Mouse (Mus musculus) heart, embryonic 13.5 days (tissue): Measurements from ENCODE around the gene Rnd1. TPM values are rescaled to one million over a fixed set of nuclear protein-coding genes. Genes with fewer than 3 reads are reported as not detected.
A peak's percentile ranks its signal among the peaks of the same experiment; 100 is the strongest.

Experiments
- ATAC-seq: fragments of 200-750 bp; cut with Nextera tagmentation; 2 replicates; pipeline ENCODE4 v1.8.0; 2017; ENCODE audit warnings: moderate TSS enrichment; ENCODE audit not compliant: insufficient number of reproducible peaks, low FRiP score, low TSS enrichment; ENCODE audit errors: extremely low read depth
- H3K27ac ChIP-seq: fragments of 300-500 bp; sonication (generic); replicated peaks from 2 replicates; pipeline ENCODE4 v1.5.1; 2015; ENCODE audit warnings: moderate library complexity, mild to moderate bottlenecking, inconsistent platforms
- H3K27me3 ChIP-seq: fragments of 300-500 bp; sonication (generic); replicated peaks from 2 replicates; pipeline ENCODE4 v1.6.1; 2015; ENCODE audit warnings: mild to moderate bottlenecking, inconsistent platforms
- H3K36me3 ChIP-seq: fragments of 300-500 bp; sonication (generic); 2 replicates; pipeline ENCODE4 v1.6.1; 2015; ENCODE audit warnings: mild to moderate bottlenecking, inconsistent platforms
- H3K4me1 ChIP-seq: fragments of 300-500 bp; sonication (generic); 2 replicates; pipeline ENCODE4 v1.6.1; 2015; ENCODE audit warnings: inconsistent platforms
- H3K4me2 ChIP-seq: fragments of 300-500 bp; sonication (generic); 2 replicates; pipeline ENCODE4 v1.6.1; 2015; ENCODE audit warnings: inconsistent platforms, mild to moderate bottlenecking, moderate library complexity
- H3K4me3 ChIP-seq: fragments of 300-500 bp; sonication (generic); 2 replicates; pipeline ENCODE4 v1.5.1; 2015; ENCODE audit warnings: moderate library complexity, mild to moderate bottlenecking, inconsistent platforms
- H3K9ac ChIP-seq: fragments of 300-500 bp; sonication (generic); 2 replicates; pipeline ENCODE4 v1.6.1; 2015; ENCODE audit warnings: inconsistent platforms, mild to moderate bottlenecking, moderate library complexity
- H3K9me3 ChIP-seq: fragments of 300-500 bp; sonication (generic); 2 replicates; pipeline ENCODE4 v1.6.1; 2016; ENCODE audit warnings: inconsistent platforms
- WGBS: fragments of 180-500 bp; shearing (Covaris S2); methylation state at CpG from one replicate; pipeline ENCODE4 v1.1.7; 2015; ENCODE audit warnings: mixed read lengths; 5-methylcytosine and 5-hydroxymethylcytosine counted together
- polyA plus RNA-seq: library from polyadenylated mRNA; unstranded; fragments of >200 nt; fragmentation: Nextera tagmentation; extraction: Ambion mirVana; gene quantifications from 2 replicates; pipeline ENCODE4 v1.2.1, GENCODE M21; 2015

Gene Rnd1
- 1.3 TPM in 2 replicates for polyA plus RNA-seq

DNA sequence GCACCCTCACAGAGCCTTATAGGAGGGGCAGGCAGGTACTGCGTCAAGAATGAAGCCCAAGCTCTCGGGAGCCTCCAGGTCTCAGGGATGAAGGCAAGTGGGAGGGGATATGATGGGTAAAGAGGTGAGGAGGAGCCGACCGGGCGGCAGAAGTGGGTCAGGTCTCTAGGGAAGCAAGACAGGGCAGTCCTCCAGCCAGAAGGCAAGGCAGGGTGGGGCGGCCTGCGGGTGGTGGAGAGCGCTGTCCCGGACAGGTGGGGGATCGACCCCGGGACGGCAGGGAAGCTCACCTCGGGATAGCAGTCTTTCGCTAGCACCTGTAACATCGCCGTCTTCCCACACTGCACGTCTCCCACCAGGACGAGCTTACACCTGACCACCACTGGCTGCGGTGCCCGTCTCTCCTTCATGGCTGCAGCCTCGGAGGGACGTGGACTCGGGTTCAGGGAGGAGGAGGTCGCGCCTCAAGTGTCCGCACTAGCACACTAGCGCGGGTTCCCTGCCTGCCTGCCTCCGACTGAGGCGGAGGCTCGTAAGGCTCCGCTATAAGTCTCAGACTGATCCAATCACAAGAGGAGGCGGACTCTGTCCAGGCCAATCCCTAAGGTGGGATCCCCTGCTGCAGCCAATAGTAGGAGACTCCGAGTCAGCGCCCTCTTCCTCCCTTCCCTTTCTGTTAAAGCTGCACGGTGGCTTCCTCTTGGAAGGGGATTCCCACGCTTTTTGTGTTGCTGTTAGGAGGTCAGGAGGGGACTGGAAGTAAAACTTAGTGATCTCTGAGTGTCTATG, at the start of gene Rnd1:
Gene Rnd1, minus strand, starts transcription at position 522 of the 789 bp plus-strand sequence.
- 1% methylated on average over 36 of the region's 37 CpGs for WGBS
- peaks cover 55% of the 10 kb centered on the region for H3K27me3 ChIP-seq
- peak within 1 kb of the TSS; percentile 52 for H3K4me3 ChIP-seq
- H3K4me2 ChIP-seq, result peak within 1 kb of the TSS; percentile 97
- H3K27ac ChIP-seq, result no peak within 1 kb of the TSS
- no peaks in the 10 kb centered on the region for H3K9me3 ChIP-seq
- no peaks in the 10 kb centered on the region for H3K36me3 ChIP-seq
- peak within 1 kb of the TSS; percentile 78 for H3K9ac ChIP-seq
- peak; percentile 84 for ATAC-seq
- H3K4me1 ChIP-seq, result peaks cover 40% of the 10 kb centered on the region

DNA sequence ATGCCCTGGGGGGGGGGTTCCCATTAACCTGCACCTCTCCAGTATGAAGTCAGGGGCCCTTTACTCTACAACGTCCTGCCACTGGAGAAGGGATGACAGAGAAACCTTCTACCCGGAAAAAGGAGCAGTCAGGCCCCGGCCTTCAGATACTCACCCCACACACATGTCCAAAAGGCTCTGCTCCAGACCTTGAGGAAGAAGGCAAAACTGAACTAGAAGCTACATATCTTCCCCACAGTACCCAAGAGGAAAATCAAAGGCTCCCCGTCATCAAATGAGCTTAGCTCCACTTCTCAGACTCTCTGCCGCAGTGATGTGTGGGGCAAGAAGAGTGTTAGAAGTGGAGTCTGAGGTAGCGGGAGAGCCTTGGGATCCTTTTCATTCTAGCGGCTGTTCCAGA, 49.5 kb upstream of the Rnd1 start:
- no peak for ATAC-seq
- Histone ChIP-seq H3K9me3 (no peaks in the 10 kb centered on the region), H3K4me1 (peaks cover 36% of the 10 kb centered on the region), H3K27ac (no peak overlapping the region), H3K4me2 (peak overlapping the region; percentile 94), H3K27me3 (peaks cover 50% of the 10 kb centered on the region), H3K4me3 (peak overlapping the region; percentile 66), H3K36me3 (no peaks in the 10 kb centered on the region), H3K9ac (peak overlapping the region; percentile 81)
- WGBS, result 46% methylated on average over 7 of the region's 7 CpGs

DNA sequence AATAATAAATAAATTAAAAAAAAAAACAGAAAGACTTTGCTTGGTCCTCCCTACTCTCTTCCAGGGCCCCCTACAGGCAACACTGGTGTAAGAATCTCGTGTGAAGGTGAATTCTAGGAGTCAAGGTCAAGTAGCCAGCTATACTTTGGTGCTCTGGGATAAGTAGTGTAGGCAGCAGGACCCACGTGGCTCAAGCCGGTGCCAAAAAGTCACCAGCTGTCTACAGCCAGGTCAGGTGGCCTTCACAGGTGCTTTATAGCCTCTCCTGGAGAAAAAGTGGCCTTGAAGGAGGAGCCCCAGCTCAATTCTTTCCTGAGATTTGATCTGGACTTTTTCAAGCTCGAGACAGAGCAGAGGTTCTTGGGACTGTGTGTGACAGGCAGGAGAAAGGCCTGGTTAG, 48.8 kb upstream of the Rnd1 start:
- Histone ChIP-seq H3K36me3 (no peaks in the 10 kb centered on the region), H3K4me2 (no peak overlapping the region), H3K4me3 (no peak overlapping the region), H3K9ac (no peak overlapping the region), H3K9me3 (no peaks in the 10 kb centered on the region), H3K4me1 (peaks cover 36% of the 10 kb centered on the region), H3K27me3 (peaks cover 56% of the 10 kb centered on the region), H3K27ac (no peak overlapping the region)
- WGBS, result 79% methylated on average over 4 of the region's 4 CpGs
- ATAC-seq, result no peak

DNA sequence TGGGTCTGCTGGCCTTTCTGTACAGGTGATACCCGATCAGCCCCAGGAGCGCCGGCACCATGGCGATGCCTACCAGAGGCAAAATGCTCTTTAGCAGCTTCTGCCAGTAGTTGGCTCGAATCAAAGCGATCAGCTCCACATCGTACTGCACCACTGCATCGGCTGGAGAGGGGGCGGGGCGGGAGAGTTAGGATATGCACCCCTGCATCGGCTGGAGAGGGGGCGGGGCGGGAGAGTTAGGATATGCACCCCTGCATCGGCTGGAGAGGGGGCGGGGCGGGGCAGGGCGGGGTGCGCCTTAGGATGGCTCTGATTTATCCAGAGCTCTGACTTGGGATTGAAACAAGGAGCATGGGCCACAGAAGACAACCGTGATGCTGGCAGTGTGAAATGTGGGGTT, 47.2 kb upstream of the Rnd1 start:
- peaks cover 64% of the 10 kb centered on the region for H3K27me3 ChIP-seq
- no peak overlapping the region for H3K4me3 ChIP-seq
- H3K9ac ChIP-seq, result no peak overlapping the region
- H3K4me2 ChIP-seq, result peak overlapping the region; percentile 21; the same call in 1 of the 2 replicates
- H3K27ac ChIP-seq, result no peak overlapping the region
- WGBS, result 27% methylated on average over 19 of the region's 19 CpGs
- H3K4me1 ChIP-seq, result peaks cover 36% of the 10 kb centered on the region
- ATAC-seq, result no peak
- H3K9me3 ChIP-seq, result no peaks in the 10 kb centered on the region
- no peaks in the 10 kb centered on the region for H3K36me3 ChIP-seq

DNA sequence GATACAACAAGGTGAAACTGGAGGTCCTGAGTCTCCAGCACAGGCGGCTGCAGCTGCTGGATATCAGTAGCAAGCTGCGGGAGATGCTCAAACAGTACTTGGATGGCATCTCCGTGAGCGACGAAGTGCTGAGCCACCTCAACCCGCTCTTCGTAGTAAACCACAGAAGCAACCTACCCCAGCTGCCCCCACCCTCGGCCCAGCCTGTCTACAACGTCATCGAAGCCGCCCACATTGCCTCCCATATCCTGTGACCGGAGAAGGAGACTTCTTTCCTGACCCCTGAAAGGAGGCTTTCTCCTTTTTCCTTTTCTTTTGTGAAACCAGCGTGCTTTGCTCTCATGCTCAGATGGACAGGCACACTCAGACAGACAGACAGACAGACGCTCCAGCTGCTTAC, 45.6 kb upstream of the Rnd1 start:
- ATAC-seq, result no peak
- H3K4me3 ChIP-seq, result no peak overlapping the region
- no peaks in the 10 kb centered on the region for H3K36me3 ChIP-seq
- 47% methylated on average over 14 of the region's 14 CpGs for WGBS
- H3K27ac ChIP-seq, result no peak overlapping the region
- H3K4me2 ChIP-seq, result peak overlapping the region; percentile 24
- H3K9me3 ChIP-seq, result no peaks in the 10 kb centered on the region
- peaks cover 64% of the 10 kb centered on the region for H3K27me3 ChIP-seq
- peaks cover 29% of the 10 kb centered on the region for H3K4me1 ChIP-seq
- no peak overlapping the region for H3K9ac ChIP-seq

DNA sequence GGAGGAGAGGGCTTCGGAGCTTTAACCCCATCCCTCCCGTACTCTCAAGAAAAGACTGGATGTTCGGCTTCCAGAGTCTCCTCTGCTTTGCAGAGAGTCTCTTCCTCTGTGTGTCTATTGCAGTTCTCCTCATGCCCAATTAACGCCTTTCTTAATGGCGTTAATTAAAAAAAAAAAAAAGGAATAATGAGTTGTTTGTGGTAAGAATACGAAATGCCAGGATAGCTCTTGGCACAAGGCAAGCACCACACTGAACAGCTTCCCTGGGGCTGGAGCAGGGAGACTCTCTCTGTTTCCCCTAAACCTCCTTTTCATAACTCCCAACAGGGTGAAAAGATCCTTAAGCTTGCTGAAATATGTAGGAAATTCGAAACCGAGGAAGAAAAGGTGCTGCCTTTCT, 44.9 kb upstream of the Rnd1 start:
- 69% methylated on average over 8 of the region's 8 CpGs for WGBS
- Histone ChIP-seq H3K4me1 (peaks cover 24% of the 10 kb centered on the region), H3K4me3 (no peak overlapping the region), H3K36me3 (no peaks in the 10 kb centered on the region), H3K27me3 (peaks cover 69% of the 10 kb centered on the region), H3K27ac (no peak overlapping the region), H3K4me2 (no peak overlapping the region), H3K9ac (no peak overlapping the region), H3K9me3 (no peaks in the 10 kb centered on the region)
- no peak for ATAC-seq

DNA sequence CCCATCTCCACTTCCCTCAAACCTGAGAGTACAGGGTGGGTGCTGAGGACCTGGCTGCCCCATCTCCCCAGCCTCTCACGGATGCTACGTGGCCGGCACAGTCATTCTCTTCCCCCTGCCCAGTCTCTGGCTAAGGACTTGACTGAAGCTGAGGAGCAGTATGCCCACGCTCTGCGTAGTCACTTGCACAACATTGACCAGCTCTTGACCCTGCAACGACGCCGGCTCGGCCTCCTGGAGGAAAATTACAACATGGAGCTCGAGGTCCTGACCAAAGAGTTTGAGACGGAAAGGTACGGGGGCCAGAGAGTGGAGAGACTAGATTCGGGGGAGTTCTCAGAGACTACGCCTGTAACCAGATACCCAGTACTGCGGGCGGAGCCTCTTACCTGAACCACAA, 40.0 kb upstream of the Rnd1 start:
- ATAC-seq, result no peak
- H3K27ac ChIP-seq, result no peak overlapping the region
- 56% methylated on average over 16 of the region's 16 CpGs for WGBS
- no peak overlapping the region for H3K9ac ChIP-seq
- no peak overlapping the region for H3K4me3 ChIP-seq
- peaks cover 35% of the 10 kb centered on the region for H3K27me3 ChIP-seq
- no peak overlapping the region for H3K4me2 ChIP-seq
- H3K4me1 ChIP-seq, result peaks cover 9% of the 10 kb centered on the region
- H3K9me3 ChIP-seq, result no peaks in the 10 kb centered on the region
- H3K36me3 ChIP-seq, result no peaks in the 10 kb centered on the region

DNA sequence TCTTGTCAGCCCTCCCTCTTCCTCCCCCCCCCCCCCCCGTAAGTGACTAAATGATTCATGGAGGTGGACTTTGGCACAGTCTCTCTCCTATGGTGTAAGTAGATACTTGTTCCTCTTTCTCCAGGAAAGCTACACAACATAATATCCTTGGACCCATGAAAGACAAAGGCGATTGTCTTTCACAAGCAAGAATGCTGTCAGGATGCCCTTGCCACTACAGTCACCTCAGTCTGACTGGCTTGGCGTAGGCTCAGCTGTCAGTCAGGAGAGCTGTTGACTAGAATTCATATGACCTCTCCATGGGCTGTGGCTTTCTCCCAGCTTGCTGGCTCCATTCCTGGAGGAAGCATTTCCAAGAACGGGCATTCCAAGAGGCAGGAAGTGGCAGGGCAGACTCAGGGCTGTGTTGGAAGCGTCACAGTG, 37.0 kb upstream of the Rnd1 start:
- Histone ChIP-seq H3K4me2 (no peak overlapping the region), H3K27ac (no peak overlapping the region; the same call in 1 of the 2 replicates)
- no peak for ATAC-seq

DNA sequence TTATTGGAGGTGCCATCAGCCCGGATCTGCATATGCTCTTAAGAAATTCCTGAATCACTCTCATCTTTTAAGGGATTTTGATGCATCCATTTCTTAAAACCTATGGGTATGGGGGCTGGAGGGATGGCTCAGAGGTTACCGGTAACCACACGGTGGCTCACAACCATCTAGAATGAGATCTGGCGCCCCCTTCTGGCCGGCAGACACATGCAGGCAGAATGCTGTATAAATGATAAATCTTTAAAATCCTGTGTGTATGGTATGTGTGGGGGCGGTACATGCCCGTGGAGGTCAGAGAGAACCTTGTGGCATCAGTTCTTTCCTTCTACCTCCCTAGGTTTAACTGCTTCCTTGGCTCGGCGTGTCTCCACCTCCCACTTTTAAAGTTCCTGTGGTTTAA, 33.2 kb upstream of the Rnd1 start:
- no peak overlapping the region for H3K9ac ChIP-seq
- H3K4me2 ChIP-seq, result no peak overlapping the region
- H3K27me3 ChIP-seq, result peaks cover 17% of the 10 kb centered on the region
- ATAC-seq, result no peak
- no peak overlapping the region for H3K27ac ChIP-seq
- H3K36me3 ChIP-seq, result no peaks in the 10 kb centered on the region
- H3K4me3 ChIP-seq, result no peak overlapping the region
- peaks cover 10% of the 10 kb centered on the region for H3K4me1 ChIP-seq
- 13% methylated on average over 9 of the region's 9 CpGs for WGBS
- no peaks in the 10 kb centered on the region for H3K9me3 ChIP-seq

More for the DNA sequence above, 37.0 kb upstream of the Rnd1 start:
- WGBS, result 49% methylated on average over 5 of the region's 5 CpGs
- H3K27me3 ChIP-seq, result peaks cover 15% of the 10 kb centered on the region
- peaks cover 6% of the 10 kb centered on the region for H3K4me1 ChIP-seq
- no peaks in the 10 kb centered on the region for H3K9me3 ChIP-seq
- H3K36me3 ChIP-seq, result no peaks in the 10 kb centered on the region
- no peak overlapping the region for H3K9ac ChIP-seq
- no peak overlapping the region for H3K4me3 ChIP-seq

DNA sequence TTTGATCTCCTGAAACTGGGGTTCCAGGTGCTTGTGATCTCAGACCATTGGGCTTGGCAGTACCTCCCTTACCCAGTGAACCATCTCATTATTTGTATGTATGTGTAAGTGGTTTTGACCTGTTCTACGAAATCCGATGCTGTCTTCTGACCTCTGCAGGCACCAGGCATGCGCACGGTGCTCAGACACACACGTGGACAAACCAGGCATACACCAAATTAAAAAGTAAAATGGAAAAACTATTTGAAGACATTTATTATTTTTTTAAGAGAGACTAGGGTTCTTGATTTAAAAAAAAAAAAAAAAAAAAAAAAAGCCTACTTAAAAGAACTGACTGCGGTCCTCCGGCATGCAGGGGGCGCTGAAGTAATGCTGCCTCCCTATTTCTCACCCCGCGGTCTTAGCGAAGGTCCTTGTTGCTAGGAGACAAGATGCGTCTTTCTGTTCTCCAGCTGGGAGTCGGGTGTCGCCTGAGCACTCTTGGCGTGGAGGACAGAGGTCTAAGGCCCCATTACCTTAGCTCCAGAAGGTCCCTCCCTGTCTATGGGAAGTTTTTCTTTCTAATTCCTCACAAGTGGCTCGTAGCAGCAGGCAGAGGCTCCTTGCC, 30.6 kb upstream of the Rnd1 start, which contains the start of gene Ccdc65:
Gene Ccdc65, plus strand, starts transcription at position 442 of the 607 bp plus-strand sequence.
- peak within 1 kb of the TSS; percentile 37 for H3K9ac ChIP-seq
- 18% methylated on average over 16 of the region's 16 CpGs for WGBS
- no peak for ATAC-seq
- peak within 1 kb of the TSS; percentile 65 for H3K4me2 ChIP-seq
- H3K9me3 ChIP-seq, result no peaks in the 10 kb centered on the region
- H3K4me3 ChIP-seq, result peak within 1 kb of the TSS; percentile 43
- H3K4me1 ChIP-seq, result 0 out of 2 replicates have a peak, but pooled peaks cover 3% of the 10 kb centered on the region
- H3K27ac ChIP-seq, result no peak within 1 kb of the TSS
- no peaks in the 10 kb centered on the region for H3K36me3 ChIP-seq
- H3K27me3 ChIP-seq, result peaks cover 39% of the 10 kb centered on the region

DNA sequence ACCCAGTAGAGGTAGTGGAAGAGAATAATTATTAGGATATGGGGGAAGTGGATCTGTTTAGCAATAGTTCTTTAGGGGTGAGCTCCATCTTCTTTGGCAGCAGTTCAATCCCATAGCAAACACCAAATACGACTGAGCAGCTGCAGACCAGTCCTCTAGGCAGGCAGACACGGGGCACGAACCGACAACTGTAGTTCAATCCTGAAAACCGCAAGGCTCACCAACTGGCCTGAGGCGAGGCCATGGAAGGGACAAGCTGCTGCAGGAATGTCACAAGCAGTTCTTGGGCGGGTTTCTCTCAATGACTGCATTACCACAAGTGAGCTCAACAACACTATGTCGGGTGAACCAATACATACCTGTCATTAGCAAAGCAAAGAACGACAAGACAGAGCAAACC, 27.1 kb upstream of the Rnd1 start:
- no peak overlapping the region for H3K27ac ChIP-seq
- no peak overlapping the region for H3K4me2 ChIP-seq
- no peak overlapping the region for H3K9ac ChIP-seq
- H3K4me1 ChIP-seq, result peaks cover 8% of the 10 kb centered on the region; the same call in 1 of the 2 replicates
- WGBS, result 52% methylated on average over 9 of the region's 9 CpGs
- peaks cover 72% of the 10 kb centered on the region for H3K27me3 ChIP-seq
- no peaks in the 10 kb centered on the region for H3K36me3 ChIP-seq
- H3K9me3 ChIP-seq, result no peaks in the 10 kb centered on the region
- ATAC-seq, result no peak
- H3K4me3 ChIP-seq, result no peak overlapping the region
